Mouse (Mus musculus): ENCODE results near the gene Ndufs3. TPM values are rescaled to one million over a fixed set of nuclear protein-coding genes. Genes with fewer than 3 reads are reported as not detected.

Ndufs3 gene
- total and polyA plus RNA-seq, 3 experiments, result 134 to 193 TPM; not detected in 1

- Histone ChIP-seq H3K4me3 (ENCODE audit: control insufficient read depth in 1 of 2, insufficient read depth in 1 of 2, low read depth in 2 of 2, low read length in 2 of 2) (no peak overlapping the region), H3K9ac (ENCODE audit: control insufficient read depth, low read depth, low read length, poor library complexity, severe bottlenecking) (no peak overlapping the region), H3K27me3 (ENCODE audit: control insufficient read depth in 1 of 2, insufficient read depth in 2 of 2, low read length in 2 of 2) (no peaks in the 10 kb centered on the region), H3K9me3 (replicated peaks; ENCODE audit: insufficient read depth, low read length) (no peaks in the 10 kb centered on the region), H3K4me1 (ENCODE audit: control insufficient read depth in 1 of 2, insufficient read depth in 2 of 2, low read length in 2 of 2) (peaks cover 8 to 18% of the 10 kb centered on the region in 2 experiments), H3K27ac (ENCODE audit: control insufficient read depth, low read depth, low read length) (no peak overlapping the region), H3K36me3 (ENCODE audit: control insufficient read depth in 1 of 2, insufficient read depth in 2 of 2, low read length in 2 of 2) (peaks cover 0 to 16% of the 10 kb centered on the region in 2 experiments; a peak in 3 of 4 replicates), H3K79me2 (ENCODE audit: control insufficient read depth, insufficient read depth, low read length, poor library complexity) (no peaks in the 10 kb centered on the region)
- no peak for TF ChIP-seq MAFK (IDR thresholded peaks at IDR 0.05; ENCODE audit: borderline replicate concordance, low read depth, low read length)
- TF ChIP-seq TCF12 (IDR thresholded peaks at IDR 0.05; ENCODE audit: low read depth, low read length), result no peak
- no peak for TF ChIP-seq POLR2AphosphoS2 (IDR thresholded peaks at IDR 0.05; ENCODE audit: low read length)
- no peak for DNase-seq (ENCODE audit: low read depth, low spot score)
Measured at GRCm38 (mm10) chr2:90889550-90890548, 14.8 kb downstream of the Ndufs3 start.

GRCm38 (mm10) chr2:90887627-90888026, 17.0 kb downstream of the Ndufs3 start:
- Histone ChIP-seq H3K4me1 (ENCODE audit: control insufficient read depth in 1 of 2, insufficient read depth in 2 of 2, low read length in 2 of 2) (no peaks in the 10 kb centered on the region), H3K36me3 (ENCODE audit: control insufficient read depth in 1 of 2, insufficient read depth in 2 of 2, low read length in 2 of 2) (no peaks in the 10 kb centered on the region), H3K79me2 (ENCODE audit: control insufficient read depth, insufficient read depth, low read length, poor library complexity) (no peaks in the 10 kb centered on the region), H3K9ac (ENCODE audit: control insufficient read depth, low read depth, low read length, poor library complexity, severe bottlenecking) (no peak overlapping the region), H3K27ac (ENCODE audit: control insufficient read depth, low read depth, low read length) (no peak overlapping the region), H3K9me3 (replicated peaks; ENCODE audit: insufficient read depth, low read length) (no peaks in the 10 kb centered on the region), H3K27me3 (ENCODE audit: control insufficient read depth in 1 of 2, insufficient read depth in 2 of 2, low read length in 2 of 2) (no peaks in the 10 kb centered on the region), H3K4me3 (ENCODE audit: control insufficient read depth in 1 of 2, insufficient read depth in 1 of 2, low read depth in 2 of 2, low read length in 2 of 2) (no peak overlapping the region)
- no peak for TF ChIP-seq RAD21 (IDR thresholded peaks at IDR 0.05; ENCODE audit: low read depth, low read length)
- TF ChIP-seq JUND (IDR thresholded peaks at IDR 0.05; ENCODE audit: low read depth, low read length), result no peak
- DNase-seq (ENCODE audit: low read depth, low spot score), result no peak

GRCm38 (mm10) chr2:90886436-90886835, 18.2 kb downstream of the Ndufs3 start:
- TF ChIP-seq NRF1 (IDR thresholded peaks at IDR 0.05; ENCODE audit: insufficient read depth, low read depth, low read length, poor library complexity, severe bottlenecking) (no peak), EP300 (IDR thresholded peaks at IDR 0.05; ENCODE audit: low read depth in 1 of 2, low read length in 2 of 2) (no peak), HCFC1 (IDR thresholded peaks at IDR 0.05; ENCODE audit: low read depth, low read length) (no peak), MEF2A (IDR thresholded peaks at IDR 0.05; ENCODE audit: extremely low read depth, insufficient replicate concordance, low read depth, low read length, poor library complexity, severe bottlenecking) (no peak), SIN3A (IDR thresholded peaks at IDR 0.05; ENCODE audit: low read length) (no peak), CHD1 (IDR thresholded peaks at IDR 0.05; ENCODE audit: low read depth, low read length) (no peak)
- H3K79me2 ChIP-seq (ENCODE audit: control insufficient read depth, insufficient read depth, low read length, poor library complexity), result no peaks in the 10 kb centered on the region
- no peak overlapping the region for H3K27ac ChIP-seq (ENCODE audit: control insufficient read depth, low read depth, low read length)
- H3K36me3 ChIP-seq (ENCODE audit: control insufficient read depth in 1 of 2, insufficient read depth in 2 of 2, low read length in 2 of 2), result no peaks in the 10 kb centered on the region
- no peaks in the 10 kb centered on the region for H3K4me1 ChIP-seq (ENCODE audit: control insufficient read depth in 1 of 2, insufficient read depth in 2 of 2, low read length in 2 of 2)
- no peaks in the 10 kb centered on the region for H3K27me3 ChIP-seq (ENCODE audit: control insufficient read depth in 1 of 2, insufficient read depth in 2 of 2, low read length in 2 of 2)
- H3K9me3 ChIP-seq (replicated peaks; ENCODE audit: insufficient read depth, low read length), result no peaks in the 10 kb centered on the region
- H3K9ac ChIP-seq (ENCODE audit: control insufficient read depth, low read depth, low read length, poor library complexity, severe bottlenecking), result no peak overlapping the region
- DNase-seq (ENCODE audit: low read depth, low spot score), result no peak
- H3K4me3 ChIP-seq (ENCODE audit: control insufficient read depth in 1 of 2, insufficient read depth in 1 of 2, low read depth in 2 of 2, low read length in 2 of 2), result no peak overlapping the region
